Mouse (Mus musculus): ENCODE measurements around the gene Gm17490. TPM values are rescaled to one million over a fixed set of nuclear protein-coding genes. Genes with fewer than 3 reads are reported as not detected.

Gene Gm17490
- polyA plus RNA-seq, 1 experiment from 2014 or later: not detected

Other genes starting within 250 kb of the Gm17490 start
- gene Pfkfb3, start 72.2 kb downstream of the Gm17490 start, polyA plus RNA-seq (2016; fragmentation: Nextera tagmentation; extraction: Ambion mirVana): 12.7 and 20.5 TPM in 2 replicates
- 107 and 146 TPM in 2 replicates for gene Rbm17, start 22.1 kb downstream of the Gm17490 start, polyA plus RNA-seq (2016; fragmentation: Nextera tagmentation; extraction: Ambion mirVana)
- gene Il2ra, start 16.5 kb upstream of the Gm17490 start, polyA plus RNA-seq (2016; fragmentation: Nextera tagmentation; extraction: Ambion mirVana): not detected in 2 replicates
- 5.1 and 6.3 TPM in 2 replicates for gene Il15ra, start 79.0 kb upstream of the Gm17490 start, polyA plus RNA-seq (2016; fragmentation: Nextera tagmentation; extraction: Ambion mirVana)
- gene Fbh1, start 151.3 kb upstream of the Gm17490 start, polyA plus RNA-seq (2016; fragmentation: Nextera tagmentation; extraction: Ambion mirVana): 102 and 127 TPM in 2 replicates
- 37.9 and 38.5 TPM in 2 replicates for gene Ankrd16, start 151.6 kb upstream of the Gm17490 start, polyA plus RNA-seq (2016; fragmentation: Nextera tagmentation; extraction: Ambion mirVana)